Mouse (Mus musculus) intestine, postnatal 0 days (tissue): ENCODE measurements around the gene Dcxr. TPM values are rescaled to one million over a fixed set of nuclear protein-coding genes. Genes with fewer than 3 reads are reported as not detected.
"Not testable (repeated sequence)": the region's sequence is repeated elsewhere in the genome, so short reads cannot be mapped to it uniquely, and the experiment has no call there.

Source experiments
- ATAC-seq: fragments of 200-750 bp; cut with Nextera tagmentation; 2 replicates; pipeline ENCODE4 v1.8.0; 2017; ENCODE audit warnings: mild to moderate bottlenecking, moderate TSS enrichment, moderate library complexity
- H3K27ac ChIP-seq: fragments of 300-500 bp; sonication (generic); 2 replicates; pipeline ENCODE4 v1.5.1; 2014; ENCODE audit warnings: mild to moderate bottlenecking, low read depth, low read length, moderate library complexity
- H3K27me3 ChIP-seq: fragments of 300-500 bp; sonication (generic); replicated peaks from 2 replicates; pipeline ENCODE4 v1.6.1; 2014; ENCODE audit warnings: low read length, mixed read lengths; ENCODE audit not compliant: control insufficient read depth, insufficient read depth
- H3K36me3 ChIP-seq: fragments of 300-500 bp; sonication (generic); 2 replicates; pipeline ENCODE4 v1.6.1; 2014; ENCODE audit warnings: mild to moderate bottlenecking, moderate library complexity; ENCODE audit not compliant: control insufficient read depth, insufficient read depth
- H3K4me1 ChIP-seq: fragments of 300-500 bp; sonication (generic); replicated peaks from 2 replicates; pipeline ENCODE4 v1.6.1; 2014; ENCODE audit warnings: antibody characterized with exemption, low read length, mixed read lengths; ENCODE audit not compliant: control insufficient read depth, insufficient read depth
- H3K4me2 ChIP-seq: fragments of 300-500 bp; sonication (generic); replicated peaks from 2 replicates; pipeline ENCODE4 v1.6.1; 2014; ENCODE audit warnings: low read depth, mild to moderate bottlenecking, moderate library complexity
- H3K4me3 ChIP-seq: fragments of 300-500 bp; sonication (generic); 2 replicates; pipeline ENCODE4 v1.5.1; 2014; ENCODE audit warnings: low read depth, low read length
- H3K9ac ChIP-seq: fragments of 300-500 bp; sonication (generic); 2 replicates; pipeline ENCODE4 v1.6.1; 2014; ENCODE audit warnings: mild to moderate bottlenecking, low read depth, low read length
- H3K9me3 ChIP-seq: fragments of 300-500 bp; sonication (generic); 2 replicates; pipeline ENCODE4 v1.6.1; 2016; ENCODE audit warnings: mixed run types; ENCODE audit not compliant: control insufficient read depth
- CTCF ChIP-seq: sonication (generic); IDR thresholded peaks from 2 replicates; pipeline ENCODE4 v1.5.1; 2016; ENCODE audit warnings: low read depth, mild to moderate bottlenecking, control low read depth, antibody characterized with exemption, moderate library complexity
- WGBS: fragments of 180-500 bp; shearing (Covaris S2); extraction: QIAGEN DNeasy Blood & Tissue Kit; methylation state at CpG from one replicate; pipeline ENCODE4 v1.1.7; 2014; 5-methylcytosine and 5-hydroxymethylcytosine counted together
- polyA plus RNA-seq: library from polyadenylated mRNA; unstranded; fragments of >200 nt; fragmentation: Nextera tagmentation; extraction: Ambion mirVana; gene quantifications from 2 replicates; pipeline ENCODE4 v1.2.1, GENCODE M21; 2015

Gene Dcxr
- polyA plus RNA-seq, result 81.1 and 88.6 TPM in 2 replicates

- Histone ChIP-seq H3K4me2 (peak within 1 kb of the TSS; percentile 92), H3K9ac (peak within 1 kb of the TSS; percentile 40; the same call in 1 of the 2 replicates), H3K4me3 (peak within 1 kb of the TSS; percentile 63), H3K27ac (peak within 1 kb of the TSS; percentile 46; the same call in 1 of the 2 replicates), H3K4me1 (0 out of 2 replicates have a peak, but pooled peaks cover 6% of the 10 kb centered on the region), H3K9me3 (no peaks in the 10 kb centered on the region), H3K36me3 (peaks cover 8% of the 10 kb centered on the region; the same call in 1 of the 2 replicates), H3K27me3 (no peaks in the 10 kb centered on the region)
- TF ChIP-seq CTCF, result peak; percentile 70
- under 1% methylated on average over 14 of the region's 14 CpGs for WGBS
- ATAC-seq, result peak; percentile 82
Observed at GRCm38 (mm10) chr11:120727169-120727527, at the start of gene Dcxr. Gene Dcxr, minus strand, starts transcription at chr11:120727281.

GRCm38 (mm10) chr11:120775774-120776469, 48.8 kb upstream of the Dcxr start:
- H3K9ac ChIP-seq, result no peak overlapping the region
- no peak overlapping the region for H3K4me2 ChIP-seq
- 21% methylated on average over 15 of the region's 15 CpGs for WGBS
- peak; percentile 82 for ATAC-seq
- peak; percentile 100 for TF ChIP-seq CTCF
- H3K27me3 ChIP-seq, result no peaks in the 10 kb centered on the region
- H3K36me3 ChIP-seq, result peaks cover 8% of the 10 kb centered on the region; the same call in 1 of the 2 replicates
- no peak overlapping the region for H3K27ac ChIP-seq
- no peak overlapping the region for H3K4me3 ChIP-seq
- no peaks in the 10 kb centered on the region for H3K4me1 ChIP-seq
- H3K9me3 ChIP-seq, result no peaks in the 10 kb centered on the region

- H3K36me3 ChIP-seq, result no peaks in the 10 kb centered on the region
- 86% methylated on average over 7 of the region's 7 CpGs for WGBS
- no peak for TF ChIP-seq CTCF
- no peak overlapping the region for H3K27ac ChIP-seq
- ATAC-seq, result no peak
- H3K4me2 ChIP-seq, result no peak overlapping the region
- 0 out of 2 replicates have a peak, but pooled peaks cover 2% of the 10 kb centered on the region for H3K4me1 ChIP-seq
- H3K4me3 ChIP-seq, result no peak overlapping the region
- H3K27me3 ChIP-seq, result no peaks in the 10 kb centered on the region
- H3K9me3 ChIP-seq, result no peaks in the 10 kb centered on the region
- no peak overlapping the region for H3K9ac ChIP-seq
Observed at GRCm38 (mm10) chr11:120773463-120774190, 46.5 kb upstream of the Dcxr start.

GRCm38 (mm10) chr11:120772749-120773148, 45.7 kb upstream of the Dcxr start:
- 83% methylated on average over 3 of the region's 3 CpGs for WGBS
- ATAC-seq, result no peak
- H3K9ac ChIP-seq, result no peak overlapping the region
- no peak overlapping the region for H3K4me2 ChIP-seq
- no peak for TF ChIP-seq CTCF
- no peak overlapping the region for H3K27ac ChIP-seq
- no peaks in the 10 kb centered on the region for H3K27me3 ChIP-seq
- 0 out of 2 replicates have a peak, but pooled peaks cover 6% of the 10 kb centered on the region for H3K4me1 ChIP-seq
- no peaks in the 10 kb centered on the region for H3K9me3 ChIP-seq
- no peak overlapping the region for H3K4me3 ChIP-seq
- H3K36me3 ChIP-seq, result no peaks in the 10 kb centered on the region

- no peak for TF ChIP-seq CTCF
- peak; percentile 84 for ATAC-seq
- H3K4me2 ChIP-seq, result no peak overlapping the region
- H3K27ac ChIP-seq, result peak overlapping the region; percentile 46
- H3K4me1 ChIP-seq, result 0 out of 2 replicates have a peak, but pooled peaks cover 6% of the 10 kb centered on the region
- H3K9me3 ChIP-seq, result no peaks in the 10 kb centered on the region
- H3K4me3 ChIP-seq, result no peak overlapping the region
- H3K27me3 ChIP-seq, result no peaks in the 10 kb centered on the region
- H3K36me3 ChIP-seq, result no peaks in the 10 kb centered on the region
- 53% methylated on average over 1 of the region's 1 CpGs for WGBS
- H3K9ac ChIP-seq, result no peak overlapping the region
Observed at GRCm38 (mm10) chr11:120768206-120768605, 41.1 kb upstream of the Dcxr start.

- not testable (repeated sequence) for H3K4me3 ChIP-seq, H3K9ac ChIP-seq, H3K36me3 ChIP-seq, H3K4me2 ChIP-seq, ATAC-seq, H3K27me3 ChIP-seq, H3K27ac ChIP-seq, H3K4me1 ChIP-seq, H3K9me3 ChIP-seq
- 72% methylated on average over 3 of the region's 7 CpGs for WGBS
Observed at GRCm38 (mm10) chr11:120767023-120767422, 39.9 kb upstream of the Dcxr start.

- not testable (repeated sequence) for H3K9ac ChIP-seq, H3K27me3 ChIP-seq, H3K36me3 ChIP-seq, H3K9me3 ChIP-seq, H3K4me3 ChIP-seq, H3K4me1 ChIP-seq
- ATAC-seq, result peak; percentile 37
- Histone ChIP-seq H3K4me2 (peak overlapping the region; percentile 49), H3K27ac (peak overlapping the region; percentile 92)
- 17% methylated on average over 3 of the region's 23 CpGs for WGBS
Observed at GRCm38 (mm10) chr11:120763121-120763999, 36.3 kb upstream of the Dcxr start.

GRCm38 (mm10) chr11:120762672-120763041, 35.6 kb upstream of the Dcxr start, which contains the start of gene Hmga1b:
Gene Hmga1b, plus strand, starts transcription at chr11:120762794.
- Histone ChIP-seq H3K9ac (peak within 1 kb of the TSS; percentile 22; the same call in 1 of the 2 replicates), H3K27ac (peak within 1 kb of the TSS; percentile 92), H3K4me2 (peak within 1 kb of the TSS; percentile 49)
- H3K36me3 ChIP-seq, H3K9me3 ChIP-seq, H3K27me3 ChIP-seq, H3K4me3 ChIP-seq, H3K4me1 ChIP-seq: not testable (repeated sequence)
- 6% methylated on average over 13 of the region's 14 CpGs for WGBS
- peak; percentile 91 for ATAC-seq
